Mouse (Mus musculus) cortical plate, adult 2 months (tissue): ENCODE measurements around the gene Gnb1l.

Experiments
- CTCF ChIP-seq: fragments of 200-500 bp; IDR thresholded peaks from 2 replicates; pipeline ENCODE4 v1.5.1; 2011; ENCODE audit warnings: mild to moderate bottlenecking, control low read depth, low read length; ENCODE audit not compliant: insufficient read depth; ENCODE audit errors: extremely low read depth
- POLR2A ChIP-seq: fragments of 200-500 bp; IDR thresholded peaks from 2 replicates; pipeline ENCODE4 v1.6.1; 2011; ENCODE audit warnings: mild to moderate bottlenecking, low read length, control low read depth; ENCODE audit not compliant: insufficient read depth; ENCODE audit errors: extremely low read depth

- TF ChIP-seq CTCF (no peak), POLR2A (no peak)
Measured at GRCm38 (mm10) chr16:18584901-18585510, 86.5 kb downstream of the Gnb1l start.
